Mouse (Mus musculus): ENCODE results near the gene Ormdl3.
A peak's percentile ranks its signal among the peaks of the same experiment; 100 is the strongest.

The Ormdl3 gene

DNA sequence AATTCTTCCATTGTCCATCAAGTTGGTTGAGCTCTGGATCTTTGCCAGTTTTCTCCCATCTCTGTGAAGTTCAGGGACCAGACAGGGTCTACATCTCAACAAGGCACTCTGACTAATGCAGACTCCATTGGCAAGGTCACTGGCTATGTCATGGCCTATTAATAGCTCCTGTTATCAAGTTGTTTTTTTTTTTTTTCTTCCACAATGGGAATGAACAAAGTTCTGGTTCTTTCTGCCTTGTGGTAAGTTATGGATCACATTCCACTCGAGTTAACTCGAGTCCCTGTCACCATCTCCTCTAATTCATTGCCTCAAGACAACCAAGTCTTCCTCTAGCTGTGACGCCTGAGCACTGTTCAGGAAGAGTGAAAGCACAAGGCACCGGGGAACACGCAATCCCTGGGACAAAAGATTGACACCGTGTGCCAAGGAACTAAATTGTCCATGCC lies 1.7 kb upstream of the Ormdl3 start:
- no peak for DNase-seq (ENCODE audit: low spot score)

DNA sequence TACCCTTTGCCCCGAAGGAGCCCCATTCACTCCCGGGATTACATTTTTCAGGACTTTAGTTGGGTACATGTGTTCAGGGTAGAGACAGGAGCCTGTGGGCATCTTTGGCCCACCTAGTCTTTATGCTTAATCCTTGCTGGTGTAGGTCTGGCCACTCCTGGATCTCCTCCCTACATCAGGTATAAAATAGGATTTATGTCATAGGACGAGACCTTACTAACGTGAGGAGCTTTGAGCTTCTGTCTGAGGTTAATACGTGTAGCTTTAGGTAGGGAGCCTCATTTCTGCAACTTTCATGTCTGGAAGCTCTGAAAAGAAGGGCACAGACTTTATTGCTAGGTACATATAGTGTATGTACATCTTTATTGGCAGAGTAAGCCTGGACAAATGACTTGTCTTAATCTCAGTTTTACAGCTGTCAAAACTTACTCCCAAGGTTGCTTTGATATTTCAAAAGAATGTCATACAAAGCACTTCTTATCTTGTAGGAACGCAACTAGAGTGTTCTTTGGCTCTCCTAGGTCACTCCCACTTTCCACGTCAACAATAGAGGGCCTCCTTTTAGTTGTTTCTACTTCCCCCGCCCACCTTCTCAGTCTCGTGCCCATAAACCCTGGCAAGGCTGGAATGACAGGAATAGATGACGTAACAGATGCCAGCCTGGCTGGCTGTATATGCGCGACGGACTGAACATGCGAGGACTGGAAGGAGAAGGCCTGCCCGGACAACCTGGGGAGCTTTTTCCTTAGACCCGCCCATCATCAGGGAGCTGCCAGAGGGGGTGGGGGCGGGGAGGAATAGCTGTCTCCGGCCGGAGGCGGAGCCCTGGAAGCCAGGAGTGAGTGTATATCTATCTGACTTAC lies 747 bp upstream of the Ormdl3 start:
- DNase-seq (ENCODE audit: low spot score), result peak; percentile 56

- DNase-seq (ENCODE audit: low spot score), result no peak
Observed at GRCm38 (mm10) chr11:98586087-98586891, 879 bp downstream of the Ormdl3 start.

GRCm38 (mm10) chr11:98584629-98585177 lies 2.5 kb downstream of the Ormdl3 start:
- no peak for DNase-seq (ENCODE audit: low spot score)

- DNase-seq (ENCODE audit: low spot score), result no peak
Observed at GRCm38 (mm10) chr11:98584146-98584545, 3.0 kb downstream of the Ormdl3 start.

DNA sequence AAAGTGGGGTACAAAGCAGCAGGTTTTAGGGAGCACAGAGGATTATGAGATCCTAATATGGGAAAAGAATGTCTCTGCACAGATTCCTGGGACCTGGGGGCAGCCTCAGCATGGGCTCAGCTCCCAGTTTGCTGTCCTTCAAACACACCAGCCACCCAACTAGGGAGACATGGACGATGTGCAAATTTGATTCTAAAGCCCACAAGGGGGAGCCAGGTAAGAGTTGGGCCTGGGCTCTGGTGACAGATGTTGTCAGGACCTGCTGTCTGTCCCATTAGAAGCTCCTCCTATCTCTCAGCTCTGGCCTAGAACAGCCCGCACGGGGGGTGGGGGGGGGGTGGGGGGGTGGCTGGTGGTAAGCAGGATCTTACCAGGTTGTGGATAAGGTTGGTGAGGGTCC lies 3.6 kb downstream of the Ormdl3 start:
- DNase-seq (ENCODE audit: low spot score), result no peak

DNA sequence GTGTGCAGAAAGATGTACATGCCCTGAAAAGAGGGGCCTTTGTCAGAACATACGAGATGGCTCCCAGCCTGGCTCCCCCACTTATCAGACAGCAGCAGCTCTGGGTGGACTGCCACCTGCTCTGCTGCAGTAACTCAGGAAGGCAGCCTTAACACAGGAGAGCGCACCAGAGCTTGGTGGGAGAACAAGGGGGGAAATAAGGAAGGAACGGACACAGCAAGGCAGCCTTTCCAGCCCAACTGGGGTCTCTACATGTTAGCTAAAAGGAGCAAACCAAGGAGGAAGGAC lies 4.0 kb downstream of the Ormdl3 start:
- DNase-seq (ENCODE audit: low spot score), result no peak

DNA sequence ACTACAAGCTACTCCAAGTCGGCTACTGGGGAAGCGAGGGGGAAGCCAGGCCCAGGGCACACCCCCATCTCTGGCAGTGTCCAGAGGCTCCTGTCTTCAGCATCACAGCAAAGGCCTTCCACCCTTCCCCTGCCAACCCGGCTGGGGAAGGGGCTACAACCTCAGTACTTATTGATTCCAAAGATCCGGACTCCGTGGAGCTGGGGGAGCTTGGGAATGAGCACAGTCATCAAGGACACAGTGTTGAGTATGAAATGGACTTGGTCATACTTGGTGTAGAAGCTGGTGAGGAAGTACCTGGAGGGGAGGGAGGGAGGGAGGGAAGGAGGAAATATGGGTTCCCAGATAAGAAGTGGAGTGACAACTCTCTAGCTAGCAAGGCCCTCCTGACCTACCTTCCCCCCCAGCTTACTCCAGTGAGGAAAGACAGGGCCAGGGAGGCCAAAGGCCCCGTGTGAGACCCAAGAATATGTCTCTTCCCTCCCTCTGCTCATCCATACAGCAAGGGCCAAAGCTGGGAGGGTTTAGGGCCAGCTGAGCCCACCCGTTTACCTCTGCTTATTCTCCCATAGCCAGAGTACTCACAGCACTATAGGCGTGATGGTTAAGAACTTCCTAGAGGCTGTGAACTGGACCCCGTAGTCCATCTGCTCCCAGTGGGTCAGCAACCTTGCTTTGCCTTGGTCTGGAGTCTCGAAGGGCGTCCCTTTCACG lies 4.5 kb downstream of the Ormdl3 start:
- DNase-seq (ENCODE audit: low spot score), result no peak

DNA sequence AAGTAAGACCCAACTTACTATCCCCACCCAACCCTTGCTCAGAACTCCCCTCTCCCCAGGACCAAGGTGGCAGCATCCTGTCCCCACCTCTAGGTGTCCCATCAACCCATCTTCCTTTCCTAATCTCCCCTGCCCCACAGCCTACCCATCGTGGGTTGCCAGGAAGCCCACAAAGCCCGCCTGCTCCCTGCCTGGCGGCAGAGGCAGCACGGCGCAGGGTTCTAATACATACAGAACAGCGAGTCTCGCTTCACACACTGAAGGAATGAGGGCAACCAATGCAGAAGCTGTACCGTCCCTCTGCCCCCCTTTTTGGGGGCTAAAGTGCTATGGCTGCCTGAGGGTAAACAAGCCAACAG lies 5.2 kb downstream of the Ormdl3 start:
- no peak for DNase-seq (ENCODE audit: low spot score)

DNA sequence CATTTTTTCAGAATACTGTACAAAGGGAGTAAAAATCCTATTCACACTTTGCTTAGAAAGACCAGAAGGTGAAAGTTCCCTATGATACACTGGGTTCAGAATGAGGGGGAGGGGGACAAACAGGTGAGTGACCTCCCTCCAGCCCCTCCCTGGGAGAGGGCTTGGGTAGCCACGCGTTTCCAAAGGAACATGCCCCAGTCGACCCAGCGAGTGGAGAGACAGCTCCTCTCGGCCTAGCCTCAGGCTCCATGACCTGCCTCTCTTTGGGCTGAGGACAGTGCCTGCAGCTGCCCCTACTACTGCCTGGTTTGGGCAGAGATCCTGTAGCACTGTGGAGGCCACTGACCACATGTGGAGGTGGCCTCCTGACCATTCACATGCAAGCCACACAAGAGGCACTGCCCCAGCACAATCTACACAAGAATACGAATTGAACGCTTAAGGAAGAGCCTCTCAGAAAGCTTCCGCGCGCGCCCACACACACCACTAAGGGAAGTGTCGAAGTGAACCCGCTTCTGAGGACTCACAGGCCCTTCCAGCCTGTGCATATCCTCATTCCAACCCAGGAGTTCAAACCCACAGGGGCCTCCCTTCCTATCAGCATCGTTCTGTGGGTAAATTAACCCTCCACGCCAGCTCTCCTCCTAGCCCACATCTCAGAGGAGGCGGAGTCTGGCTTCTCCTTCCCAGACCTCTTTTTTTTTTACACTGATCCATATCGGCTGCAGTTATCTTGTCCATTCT lies 5.7 kb downstream of the Ormdl3 start:
- DNase-seq (ENCODE audit: low spot score), result no peak

- no peak for DNase-seq (ENCODE audit: low spot score)
Observed at GRCm38 (mm10) chr11:98580301-98581121, 6.7 kb downstream of the Ormdl3 start.

DNA sequence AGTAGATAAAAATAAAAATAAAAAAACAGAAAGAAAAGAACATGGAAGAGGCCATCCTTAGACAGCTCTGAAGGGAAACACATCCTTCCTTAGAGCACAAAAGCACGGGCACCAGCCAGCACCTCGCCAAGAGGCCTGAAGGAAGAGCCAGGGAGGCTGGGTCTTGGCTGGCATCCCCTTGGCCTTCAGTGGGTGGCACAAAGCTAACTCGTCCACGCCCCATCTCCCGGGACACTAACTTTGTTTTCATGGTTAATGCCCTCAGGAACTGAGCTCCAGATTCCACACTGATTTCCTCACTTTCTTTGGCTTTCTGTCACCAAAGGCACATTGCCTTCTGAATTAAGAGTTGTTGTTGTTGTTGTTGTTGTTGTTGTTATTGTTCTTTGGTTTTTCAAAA lies 9.4 kb downstream of the Ormdl3 start:
- DNase-seq (ENCODE audit: low spot score), result no peak

DNA sequence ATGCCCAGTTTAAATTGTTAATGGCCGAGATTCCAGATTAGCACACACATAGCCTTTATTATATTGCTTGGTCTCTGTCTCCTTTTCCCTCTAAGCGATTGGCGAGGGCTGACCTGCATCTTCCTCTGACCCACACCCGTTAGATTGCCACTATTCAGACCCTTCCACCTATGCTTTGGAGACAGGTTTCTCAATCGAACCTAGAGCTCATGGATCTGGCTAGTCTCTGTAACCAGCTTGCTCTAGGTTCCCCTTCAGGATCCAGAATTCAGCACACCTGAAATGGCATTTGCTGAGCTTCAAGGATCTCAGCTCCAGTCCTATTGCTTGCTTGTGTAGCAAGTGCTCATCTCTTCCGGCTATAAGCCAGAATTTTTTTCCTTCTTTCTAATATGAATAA lies 17.7 kb downstream of the Ormdl3 start:
- no peak for DNase-seq (ENCODE audit: low spot score)

DNA sequence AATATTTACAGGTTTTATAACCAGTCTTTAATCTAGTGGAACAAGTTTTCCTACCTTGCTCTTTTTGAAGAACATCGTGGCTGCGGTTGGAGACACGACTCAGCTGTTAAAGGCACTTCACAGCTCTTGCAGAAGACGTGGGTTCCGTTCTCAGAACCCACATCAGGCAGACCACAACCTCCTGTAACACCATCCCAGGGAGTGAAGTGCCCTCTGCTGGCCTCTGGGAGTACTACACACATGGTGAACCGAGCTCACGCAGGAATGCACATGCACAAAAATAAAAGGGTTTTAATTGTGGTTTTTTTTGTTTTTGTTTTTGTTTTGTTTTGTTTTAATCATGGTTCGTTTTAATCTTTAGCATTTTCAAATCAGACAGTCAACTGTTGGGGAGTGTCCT lies 18.8 kb downstream of the Ormdl3 start:
- DNase-seq (ENCODE audit: low spot score), result no peak

GRCm38 (mm10) chr11:98563921-98564414 lies 23.2 kb downstream of the Ormdl3 start:
- no peak for DNase-seq (ENCODE audit: low spot score)

DNA sequence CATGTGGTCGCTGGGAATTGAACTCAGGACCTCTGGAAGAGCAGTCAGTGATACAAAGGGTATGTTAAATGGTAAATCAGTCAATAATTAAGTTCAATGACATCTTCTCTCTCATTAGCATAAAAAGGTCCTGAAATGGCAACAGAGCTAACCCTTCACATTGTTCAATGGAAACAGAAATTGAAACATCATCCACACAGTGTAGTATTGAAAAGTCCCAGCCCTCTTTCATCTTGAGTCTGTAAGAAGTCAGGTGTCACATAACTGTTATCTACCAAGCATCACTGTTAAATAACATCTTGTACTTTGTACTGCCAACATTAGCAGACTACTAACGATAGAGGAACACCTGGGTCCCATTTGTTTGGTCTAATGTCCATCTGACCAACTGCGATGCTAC lies 24.1 kb downstream of the Ormdl3 start:
- no peak for DNase-seq (ENCODE audit: low spot score)

- DNase-seq (ENCODE audit: low spot score), result no peak
Observed at GRCm38 (mm10) chr11:98560942-98561341, 26.2 kb downstream of the Ormdl3 start.

- DNase-seq (ENCODE audit: low spot score), result no peak
Observed at GRCm38 (mm10) chr11:98555124-98555700, 32.0 kb downstream of the Ormdl3 start.

DNA sequence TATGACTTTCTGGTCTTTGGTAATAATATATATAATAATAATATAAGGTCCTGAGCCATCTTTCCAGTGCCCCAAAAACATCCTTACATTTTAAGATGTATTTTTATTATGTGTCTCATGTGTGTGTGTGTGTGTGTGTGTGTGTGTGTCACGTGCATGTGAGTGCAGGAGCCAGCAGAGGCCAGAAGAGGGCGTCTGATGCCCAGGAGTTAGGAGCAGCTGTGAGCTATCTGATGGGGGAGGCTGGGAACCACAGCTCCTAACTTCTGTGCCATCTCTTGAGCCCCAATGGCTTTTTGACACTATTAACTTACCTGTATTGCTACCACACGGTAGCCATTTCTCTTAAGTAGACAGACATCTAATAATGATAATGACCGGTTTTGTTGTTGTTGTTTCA lies 33.2 kb downstream of the Ormdl3 start:
- DNase-seq (ENCODE audit: low spot score), result no peak
